Mouse (Mus musculus): ENCODE results near the gene Cep19.

Gene Cep19

DNA sequence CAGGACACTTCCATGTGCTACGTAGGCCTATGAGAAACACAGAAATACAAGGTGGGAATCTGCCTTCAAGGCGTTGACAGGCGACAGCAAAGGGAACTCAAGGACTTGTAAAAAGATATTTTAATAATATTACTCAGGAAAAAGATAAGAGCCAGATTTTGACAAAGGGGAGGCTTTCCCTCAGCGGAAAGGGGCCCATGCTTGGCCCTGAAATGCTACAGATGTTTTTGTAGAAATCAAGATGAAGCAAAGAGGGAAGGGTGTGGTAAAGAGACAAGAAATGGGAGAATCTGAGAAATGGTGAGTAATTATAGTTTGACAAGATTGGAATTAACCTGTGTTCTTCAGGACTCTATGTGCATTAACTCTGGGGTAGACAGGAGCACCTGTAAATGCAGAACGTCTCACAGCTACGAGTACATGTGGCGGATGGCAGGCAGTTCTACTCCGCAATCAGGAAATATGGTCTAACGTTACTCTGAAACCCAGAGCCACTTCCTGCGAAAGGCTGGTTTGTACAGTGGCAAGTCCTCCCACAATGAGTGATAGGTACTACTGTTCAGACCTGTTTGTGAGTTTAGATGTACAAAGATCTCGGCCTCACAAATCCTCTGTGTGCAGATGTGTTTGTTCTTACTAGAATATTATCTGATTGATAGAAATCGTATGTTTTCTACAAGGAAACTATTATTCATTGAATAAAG lies 7.9 kb downstream of the Cep19 start:
- DNase-seq (ENCODE audit: low spot score) = no peak

DNA sequence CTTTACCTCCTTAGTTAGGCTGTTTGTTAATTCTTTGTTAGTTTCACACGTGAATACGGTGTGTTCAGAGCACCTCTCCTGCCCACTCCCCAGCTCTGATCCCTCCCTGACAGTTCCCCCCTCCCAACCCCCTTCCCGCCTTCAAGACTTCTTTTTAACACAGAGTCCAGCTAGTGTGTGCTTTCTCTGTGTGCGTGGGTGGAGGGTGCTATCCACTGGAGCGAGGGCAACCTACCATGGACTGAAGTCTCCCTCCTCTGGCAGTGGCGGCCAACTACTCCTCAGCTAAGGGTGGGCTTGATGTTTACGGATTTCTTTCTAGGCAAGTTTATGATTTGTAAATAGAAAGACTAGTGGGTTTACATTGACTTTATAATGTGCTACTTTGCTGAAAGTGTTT lies 8.6 kb downstream of the Cep19 start:
- no peak for DNase-seq (ENCODE audit: low spot score)

DNA sequence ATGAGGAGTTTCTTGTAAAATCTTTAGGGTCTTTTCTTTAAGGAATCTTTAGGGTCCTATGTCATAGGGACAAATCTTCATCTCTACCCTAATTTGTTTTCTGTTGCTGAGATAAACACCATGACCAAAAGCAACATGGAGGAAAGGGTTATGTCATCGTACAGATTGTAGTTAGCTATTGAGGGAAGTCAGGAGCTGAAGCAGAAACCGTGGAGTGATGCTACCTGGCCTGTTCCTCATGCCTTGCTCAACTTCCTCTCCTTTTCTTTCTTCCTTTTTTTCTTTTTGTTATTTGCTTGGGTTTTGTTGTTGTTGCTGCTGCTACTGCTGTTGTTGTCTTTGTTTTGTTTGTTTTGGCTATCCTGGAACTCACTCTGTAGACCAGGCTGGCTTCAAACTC lies 9.0 kb downstream of the Cep19 start:
- DNase-seq (ENCODE audit: low spot score) = no peak

DNA sequence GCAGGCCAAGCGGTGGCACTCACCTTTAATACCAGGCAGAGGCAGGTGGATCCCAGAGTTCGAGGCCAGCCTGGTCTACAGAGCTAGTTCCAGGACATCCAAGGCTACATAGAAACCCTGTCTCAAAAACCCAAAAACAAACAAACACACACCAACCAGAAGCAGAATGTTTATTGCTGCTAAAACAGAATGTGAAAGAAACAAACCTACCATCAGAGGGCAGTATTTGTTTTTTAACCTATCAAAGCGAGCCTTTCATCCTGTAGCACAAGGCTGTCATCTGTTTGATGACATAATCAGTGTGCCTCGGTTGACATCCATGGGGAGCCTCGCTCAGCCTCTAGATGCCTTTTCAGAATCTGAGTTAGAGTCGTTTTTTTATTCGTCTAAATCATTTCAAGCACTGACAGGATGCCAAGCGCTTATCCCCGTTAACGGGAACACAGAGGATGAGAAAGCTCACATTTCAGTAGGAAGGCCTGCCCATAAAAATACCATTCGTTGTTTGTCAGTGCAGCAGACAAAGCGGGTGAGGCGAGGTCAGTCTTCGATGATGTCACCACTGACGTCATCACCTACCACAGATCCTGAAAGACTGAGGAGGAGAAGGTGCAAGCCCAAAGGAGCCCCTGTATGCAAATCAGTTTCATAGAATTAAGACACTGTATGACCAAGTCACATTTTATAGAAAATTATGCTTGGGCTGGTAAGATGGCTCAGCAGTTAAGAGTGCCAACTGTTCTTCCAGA lies 11.5 kb downstream of the Cep19 start:
- no peak for DNase-seq (ENCODE audit: low spot score)

DNA sequence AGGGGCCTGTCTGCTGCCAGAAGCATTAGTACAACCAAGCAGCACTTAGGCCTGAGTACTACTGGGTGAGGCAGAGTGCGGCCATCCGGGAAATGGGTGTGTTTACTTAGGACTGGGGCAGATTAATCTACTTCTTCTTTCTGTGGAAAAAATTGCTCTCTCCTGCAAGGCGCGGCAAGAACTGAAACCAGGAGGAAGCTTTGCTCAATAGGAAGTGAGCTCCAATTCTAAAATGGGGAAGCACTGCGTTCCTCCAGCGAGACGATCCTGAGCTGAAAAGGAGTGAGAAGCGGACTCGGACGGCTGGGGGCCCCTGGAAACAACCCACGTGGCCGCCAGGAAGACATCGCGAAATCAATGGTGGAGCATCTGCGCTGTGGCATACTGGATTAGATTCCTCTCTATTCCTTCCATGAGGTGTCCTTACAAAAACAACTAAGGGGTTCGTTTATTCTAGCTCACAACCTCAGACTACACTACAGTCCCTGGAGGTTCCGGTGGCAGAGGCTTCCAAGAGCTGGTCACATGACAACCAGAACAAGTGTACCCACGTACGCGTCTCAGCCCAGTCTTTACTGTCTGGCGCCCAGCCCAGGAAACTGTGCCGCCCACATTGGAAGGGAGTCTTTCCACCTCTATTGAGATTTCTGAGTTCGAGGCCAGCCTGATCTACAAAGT lies 14.1 kb downstream of the Cep19 start:
- no peak for DNase-seq (ENCODE audit: low spot score)

DNA sequence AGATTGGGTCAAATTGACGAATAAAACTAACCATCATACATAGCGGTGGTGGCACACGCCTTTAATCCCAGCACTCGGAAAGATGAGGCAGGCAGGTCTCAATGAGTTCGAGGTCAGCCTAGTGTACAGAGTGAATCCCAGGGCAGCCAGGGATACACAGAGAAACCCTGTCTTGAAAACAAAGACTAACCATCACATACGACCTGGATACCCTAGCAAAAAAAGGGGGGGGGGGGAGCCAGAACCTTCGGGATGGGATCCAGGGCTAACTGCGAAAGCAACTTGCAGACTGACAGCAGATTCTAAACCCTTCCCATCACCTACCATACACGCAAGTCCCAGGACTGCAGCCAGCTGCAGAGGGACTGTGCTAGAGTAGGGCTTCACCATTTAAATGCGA lies 14.8 kb downstream of the Cep19 start:
- DNase-seq (ENCODE audit: low spot score) = no peak

DNA sequence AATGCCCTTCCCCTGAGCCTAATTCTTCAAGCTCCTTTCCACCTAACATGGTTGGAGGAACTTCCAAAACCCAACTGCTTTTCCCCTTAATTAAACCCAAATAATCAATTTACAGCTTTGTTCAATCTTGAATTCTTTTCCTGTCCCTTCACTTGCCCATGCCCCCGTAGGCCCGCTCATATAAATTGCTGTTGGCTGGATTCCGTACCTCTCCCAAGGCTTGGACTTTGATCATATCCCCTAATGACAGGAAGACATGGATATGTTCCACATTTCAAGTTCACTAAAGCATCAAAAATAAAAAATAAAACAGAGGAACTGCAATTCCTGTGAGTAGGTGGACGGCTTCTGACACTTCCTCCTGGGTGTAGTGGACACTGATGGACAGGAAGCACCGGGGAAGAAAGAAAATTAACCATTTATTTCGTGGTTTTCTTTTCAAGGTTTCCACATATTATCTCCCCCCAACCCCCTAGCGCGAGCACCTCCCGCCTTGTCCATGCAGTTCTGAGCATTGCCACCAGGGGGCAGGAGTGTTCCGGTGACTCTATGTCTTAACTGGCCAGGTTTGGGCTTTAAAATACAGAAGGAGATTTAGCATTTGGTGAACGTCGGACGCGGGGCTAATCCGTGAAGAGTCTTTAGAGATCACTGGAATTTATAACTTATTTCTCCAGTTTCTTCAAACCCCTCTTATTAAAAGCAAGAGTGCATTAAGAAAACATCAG lies 15.5 kb downstream of the Cep19 start:
- peak; percentile 87 for DNase-seq (ENCODE audit: low spot score)

DNA sequence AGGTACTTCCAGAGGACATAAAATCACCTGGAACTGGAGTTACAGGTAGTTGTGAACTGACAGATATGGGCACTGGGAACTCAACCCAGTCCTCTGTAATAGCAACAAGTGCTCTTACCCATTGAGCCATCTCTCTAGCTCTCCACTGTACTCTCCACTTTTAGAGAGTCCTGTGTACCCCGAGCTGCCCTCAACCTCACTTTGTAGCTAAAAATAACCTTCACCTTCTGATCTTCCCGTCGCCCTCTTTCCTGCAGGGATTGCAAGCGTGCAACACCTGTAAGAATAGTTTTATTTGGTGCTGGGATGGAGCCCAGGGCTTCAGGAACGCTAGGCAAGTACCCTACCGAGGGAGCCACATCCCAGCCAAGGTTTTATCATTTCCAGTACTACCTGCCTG lies 16.2 kb downstream of the Cep19 start:
- DNase-seq (ENCODE audit: low spot score) = no peak

DNA sequence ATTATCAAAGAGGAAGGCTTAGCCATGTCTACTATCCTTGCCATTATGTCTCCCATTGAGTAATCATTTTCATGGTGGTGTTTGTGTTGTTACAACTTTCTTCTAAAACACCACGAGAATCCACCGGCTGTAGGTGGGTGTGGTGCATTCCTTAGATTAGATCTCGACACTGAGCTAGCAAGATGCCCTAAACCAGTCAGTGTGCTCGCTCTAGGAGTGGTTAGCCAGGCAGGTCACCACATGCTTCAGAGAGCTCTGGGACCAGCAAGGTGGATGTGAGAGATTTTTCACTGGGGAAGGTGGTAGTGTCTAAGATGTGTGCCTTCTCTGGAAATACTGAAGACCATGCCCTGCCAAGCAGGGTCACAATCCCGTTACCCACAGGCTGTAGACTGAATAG lies 16.6 kb downstream of the Cep19 start:
- no peak for DNase-seq (ENCODE audit: low spot score)

DNA sequence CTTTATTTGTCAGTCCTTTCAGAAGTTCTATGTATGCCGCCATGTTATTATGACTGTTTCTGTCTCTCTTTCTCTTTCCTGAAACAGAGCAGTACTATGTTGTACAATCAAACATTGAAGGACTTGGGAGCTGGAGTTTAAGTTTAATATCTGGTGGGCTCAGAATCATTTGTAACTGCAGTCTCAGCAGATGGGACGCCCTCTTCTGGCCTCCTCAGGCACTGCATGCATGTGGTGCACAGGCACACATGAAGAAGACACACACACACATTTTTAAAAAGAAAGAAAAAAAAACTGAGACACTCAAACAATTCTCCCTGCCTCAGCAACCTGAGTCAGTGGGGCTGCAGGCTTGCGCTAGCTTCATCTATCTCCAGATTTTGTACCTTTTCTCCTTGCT lies 20.9 kb downstream of the Cep19 start:
- no peak for DNase-seq (ENCODE audit: low spot score)

DNA sequence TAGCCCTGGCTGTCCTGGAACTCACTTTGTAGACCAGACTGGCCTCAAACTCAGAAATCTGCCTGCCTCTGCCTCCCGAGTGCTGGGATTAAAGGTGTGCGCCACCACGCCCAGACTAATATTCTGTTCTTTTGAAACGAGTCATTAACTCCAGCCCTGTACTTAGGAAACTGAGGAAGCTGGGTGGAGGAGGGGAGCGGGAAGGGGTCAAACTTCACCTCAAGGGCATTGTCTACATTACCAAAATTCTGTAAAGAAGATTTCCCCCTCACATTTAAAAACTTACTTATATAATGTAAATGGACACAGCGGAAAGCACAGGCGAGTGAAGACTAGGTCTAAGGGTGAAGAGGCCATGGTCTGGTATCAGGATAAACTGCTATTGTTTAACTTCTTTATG lies 24.4 kb downstream of the Cep19 start:
- no peak for DNase-seq (ENCODE audit: low spot score)

DNA sequence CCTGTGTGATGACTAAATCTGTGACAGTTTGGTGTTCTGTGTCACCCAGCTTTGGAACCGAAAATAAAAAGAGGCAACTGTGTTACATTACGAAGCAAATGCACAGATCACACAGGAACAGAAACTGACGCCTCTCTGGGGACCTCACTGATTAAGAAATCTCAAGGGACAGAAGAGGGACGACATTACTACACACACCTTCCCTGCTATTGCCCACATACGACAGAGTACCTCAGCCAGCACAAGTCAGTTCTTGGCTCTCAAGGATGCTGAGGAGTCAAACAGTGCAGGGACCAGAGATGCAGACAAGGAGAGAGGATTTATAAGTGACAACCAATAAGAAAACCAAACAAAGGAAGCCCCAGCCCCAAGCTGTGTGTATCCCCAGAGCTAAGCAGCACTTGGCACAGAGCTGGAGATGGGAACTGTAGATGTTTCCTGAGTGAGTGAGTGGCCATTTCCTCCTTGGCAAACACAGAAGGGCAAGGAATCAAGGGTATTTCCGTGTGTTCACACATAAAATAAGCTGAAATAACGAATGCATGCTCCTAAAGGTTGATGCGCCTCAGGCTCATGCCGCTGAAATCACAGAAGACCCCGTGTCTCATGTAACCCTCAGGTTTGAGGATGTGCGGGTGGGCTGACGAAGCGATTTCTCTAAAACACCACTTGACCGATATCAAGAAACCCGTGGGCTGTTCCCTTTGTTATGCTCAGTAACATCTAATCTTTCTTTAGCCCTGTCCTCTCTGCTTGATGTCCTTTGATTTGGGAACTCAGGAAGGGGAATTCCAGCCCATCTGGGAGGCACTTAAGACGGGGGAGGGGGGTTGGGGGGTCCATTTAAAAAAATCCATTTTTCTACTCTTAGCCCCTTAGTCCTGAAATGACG lies 25.1 kb downstream of the Cep19 start:
- no peak for DNase-seq (ENCODE audit: low spot score)

DNA sequence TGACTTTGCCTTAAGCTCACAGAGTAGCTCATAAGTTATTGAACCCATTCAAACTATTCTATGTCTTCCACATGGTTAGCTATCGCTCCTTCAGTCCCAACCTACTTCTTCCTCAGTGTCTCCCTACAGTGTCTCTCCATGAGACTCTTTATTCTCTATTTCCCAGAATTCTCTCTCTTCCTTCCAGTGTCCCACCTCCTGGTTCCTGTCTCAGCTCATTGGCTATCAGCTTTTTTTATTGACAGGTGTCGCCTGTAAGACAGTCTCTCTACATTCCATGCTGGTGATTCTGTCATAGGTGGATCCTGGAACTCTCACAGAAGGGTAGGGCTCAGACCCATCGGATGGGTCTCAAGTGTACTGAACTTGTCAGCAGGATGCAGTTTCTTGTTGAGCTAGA lies 25.8 kb downstream of the Cep19 start:
- no peak for DNase-seq (ENCODE audit: low spot score)

DNA sequence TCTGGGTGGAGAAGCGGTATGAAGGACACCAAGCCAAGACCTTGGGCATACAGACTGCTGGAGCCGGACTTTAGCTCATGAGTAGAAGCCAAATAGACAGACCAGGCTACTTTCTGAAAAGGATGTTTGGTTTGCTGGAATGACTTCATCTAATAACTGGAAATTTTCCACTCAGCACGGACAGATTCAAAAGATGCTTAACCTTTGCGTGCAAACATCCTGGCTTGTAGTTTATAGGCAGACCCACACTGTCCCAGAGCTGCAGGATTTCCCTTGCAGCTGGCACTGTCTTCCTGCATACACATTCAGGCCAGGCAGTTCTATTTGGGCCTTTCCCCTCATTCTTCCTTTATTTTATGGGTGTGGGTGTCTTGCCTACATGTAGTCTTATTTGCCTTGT lies 27.4 kb downstream of the Cep19 start:
- DNase-seq (ENCODE audit: low spot score) = no peak

DNA sequence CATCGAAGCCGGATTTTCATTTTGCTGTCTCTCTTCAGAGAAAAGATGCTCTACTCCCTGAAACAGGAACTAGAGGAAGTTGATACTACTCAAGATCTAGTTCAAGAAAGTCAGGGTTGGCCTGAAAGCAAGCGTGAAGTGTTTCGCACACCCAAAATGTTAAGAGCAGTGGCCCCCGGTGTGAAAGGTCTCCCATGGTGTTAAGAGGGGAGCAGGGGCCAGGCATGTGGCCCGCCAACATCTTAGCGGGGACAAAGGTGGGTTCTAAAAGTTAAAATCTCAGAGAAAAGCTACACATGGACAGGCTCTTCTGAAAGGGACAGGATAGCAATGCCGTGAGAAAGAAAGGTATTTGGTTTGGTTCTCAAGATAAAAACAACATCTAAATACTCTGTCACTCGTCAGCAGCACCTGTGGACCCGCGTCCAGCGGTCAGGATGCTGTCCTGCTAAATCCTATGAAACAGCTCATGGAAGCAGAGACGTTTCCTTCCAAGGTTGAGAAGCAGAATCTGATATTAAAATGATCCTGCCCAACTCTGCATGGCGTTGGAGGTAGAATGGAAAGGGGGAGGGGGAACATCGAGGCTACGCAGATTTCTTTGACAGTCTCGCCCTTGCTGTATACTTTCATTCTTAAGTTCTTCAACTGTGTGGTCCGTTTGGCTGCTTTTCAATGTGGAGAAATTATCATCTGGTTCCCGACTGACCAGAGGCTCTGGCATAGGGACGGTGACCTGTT lies 30.0 kb downstream of the Cep19 start:
- DNase-seq (ENCODE audit: low spot score) = no peak

DNA sequence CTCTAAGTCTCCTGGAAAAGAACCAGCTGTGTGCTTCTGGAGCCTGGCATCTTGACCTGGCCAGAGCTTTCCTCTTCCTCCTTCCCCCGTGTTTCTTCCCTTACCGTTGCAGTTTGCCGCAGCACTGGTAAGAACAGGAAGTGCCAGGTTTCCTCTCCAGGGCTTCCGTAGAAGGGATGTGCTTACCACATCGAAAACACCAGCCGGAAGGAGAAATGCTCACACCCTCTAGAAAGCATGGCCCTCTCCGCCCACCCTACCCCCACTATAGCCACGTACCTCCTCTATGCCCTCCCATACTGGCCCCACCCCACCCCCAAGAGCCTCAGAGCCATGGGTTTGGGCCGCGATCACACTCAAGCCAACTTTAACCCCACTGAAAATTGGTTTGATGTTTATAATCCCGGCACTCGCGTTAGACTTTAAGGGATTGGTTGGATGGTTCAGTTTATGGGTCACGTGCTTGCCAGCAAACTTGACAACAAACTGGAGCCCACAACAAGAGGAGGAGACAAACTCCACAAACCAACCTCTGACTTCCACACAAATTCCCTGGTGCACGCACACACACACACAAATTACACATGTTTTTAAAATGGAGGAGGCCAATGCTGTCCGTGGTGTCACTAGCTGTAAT lies 30.7 kb downstream of the Cep19 start:
- DNase-seq (ENCODE audit: low spot score) = no peak

DNA sequence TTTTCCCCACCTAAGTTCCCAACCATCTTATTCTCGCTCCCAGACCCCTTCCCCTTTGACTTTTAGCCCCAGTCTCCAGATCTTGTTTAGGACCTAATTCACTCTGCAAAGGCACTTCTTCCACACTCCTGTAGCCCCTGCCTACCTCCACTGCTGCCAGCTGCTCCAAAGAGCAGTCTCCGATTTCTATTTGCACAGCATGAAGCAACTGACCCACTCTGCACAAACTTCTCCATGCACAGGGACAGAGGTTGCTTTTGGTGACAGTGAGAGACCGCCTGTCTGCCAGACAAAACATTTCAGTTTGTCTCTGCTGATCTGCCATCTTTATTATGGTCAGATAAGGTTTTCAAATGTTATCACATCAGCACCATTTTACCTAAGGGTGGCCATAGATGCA lies 33.5 kb downstream of the Cep19 start:
- DNase-seq (ENCODE audit: low spot score) = no peak

DNA sequence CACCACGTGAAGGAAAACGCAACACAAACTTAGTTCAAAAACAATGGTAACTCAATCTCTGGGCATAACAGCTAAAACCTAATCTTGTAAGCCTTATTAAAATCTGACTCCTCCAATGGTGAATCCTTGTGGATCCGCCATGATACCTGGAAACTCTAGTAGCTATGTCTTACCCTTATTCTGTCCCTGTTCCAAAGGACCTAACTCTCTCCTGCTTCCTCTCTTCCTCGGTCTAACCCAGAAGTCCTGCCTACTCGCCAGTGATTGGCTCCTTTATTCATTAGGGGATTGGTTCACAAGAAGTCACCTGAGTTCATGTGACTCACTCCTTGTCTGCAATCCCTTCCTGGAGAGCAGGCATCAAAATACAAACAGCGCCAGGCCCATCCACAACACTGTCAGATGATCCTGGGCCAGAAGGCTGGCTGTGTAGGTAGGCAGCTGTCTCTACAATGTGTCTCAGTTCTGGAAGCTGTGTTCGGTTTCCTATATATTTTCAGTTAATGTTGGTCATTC lies 36.3 kb downstream of the Cep19 start:
- no peak for DNase-seq (ENCODE audit: low spot score)

DNA sequence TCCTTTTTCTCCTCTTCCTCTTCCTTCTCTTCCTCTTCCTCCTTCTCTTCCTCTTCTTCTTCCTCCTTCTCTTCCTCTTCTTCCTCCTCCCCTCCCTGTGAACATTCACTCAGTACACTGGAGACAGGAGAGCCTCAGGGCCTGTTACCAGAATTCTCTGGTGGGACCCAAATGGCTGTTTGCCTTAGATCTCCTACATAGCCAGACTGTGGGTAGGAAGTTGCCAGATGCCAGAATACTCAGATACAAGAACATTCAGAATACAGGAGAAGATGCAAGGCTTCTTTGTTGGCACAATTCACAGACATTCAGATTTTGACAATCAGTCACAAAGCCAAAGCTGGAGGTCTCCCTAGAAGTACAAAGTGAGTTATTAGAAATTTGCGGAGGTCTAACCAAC lies 39.4 kb downstream of the Cep19 start:
- DNase-seq (ENCODE audit: low spot score) = no peak

DNA sequence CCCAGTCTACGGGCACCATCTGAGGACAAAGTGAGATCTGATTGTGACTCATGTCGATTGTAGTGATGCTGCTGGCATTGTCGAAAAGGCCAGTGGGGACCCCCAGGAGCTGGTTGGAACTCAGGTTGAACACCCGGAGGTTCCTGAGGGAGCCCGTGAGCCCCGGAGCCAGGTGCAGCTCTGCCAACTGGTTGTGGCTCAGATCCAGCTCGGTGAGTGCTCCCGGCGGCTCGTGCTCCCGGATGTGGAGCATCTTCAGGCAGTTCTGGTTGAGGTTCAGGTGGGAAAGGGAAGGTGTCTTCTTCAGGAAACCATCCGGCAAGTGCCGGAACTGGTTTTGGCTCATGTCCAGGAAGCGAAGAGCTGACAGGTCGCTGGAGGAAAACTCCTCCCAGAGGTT lies 44.2 kb downstream of the Cep19 start:
- DNase-seq (ENCODE audit: low spot score) = no peak
